Mouse (Mus musculus) brain, embryonic 14.5 days (tissue): ENCODE measurements at regions not wholly inside any gene's neighbourhood (a gene's known extent, or its start where the extent isn't known, plus 50 kb on each side); places are given as distances from the start of the nearest gene placed in this dataset.

ENCODE experiments used
- CTCF ChIP-seq: fragments of 200-500 bp; IDR thresholded peaks from 2 replicates; pipeline ENCODE4 v1.5.1; 2012; ENCODE audit warnings: inconsistent platforms, mild to moderate bottlenecking, moderate library complexity, borderline replicate concordance; ENCODE audit not compliant: insufficient read depth, insufficient read length; ENCODE audit errors: extremely low read depth
- POLR2A ChIP-seq: fragments of 200-500 bp; IDR thresholded peaks from 2 replicates; pipeline ENCODE4 v1.6.1; 2012; ENCODE audit warnings: mild to moderate bottlenecking, inconsistent platforms, borderline replicate concordance; ENCODE audit not compliant: poor library complexity, insufficient read depth, insufficient read length, severe bottlenecking; ENCODE audit errors: extremely low read depth

DNA sequence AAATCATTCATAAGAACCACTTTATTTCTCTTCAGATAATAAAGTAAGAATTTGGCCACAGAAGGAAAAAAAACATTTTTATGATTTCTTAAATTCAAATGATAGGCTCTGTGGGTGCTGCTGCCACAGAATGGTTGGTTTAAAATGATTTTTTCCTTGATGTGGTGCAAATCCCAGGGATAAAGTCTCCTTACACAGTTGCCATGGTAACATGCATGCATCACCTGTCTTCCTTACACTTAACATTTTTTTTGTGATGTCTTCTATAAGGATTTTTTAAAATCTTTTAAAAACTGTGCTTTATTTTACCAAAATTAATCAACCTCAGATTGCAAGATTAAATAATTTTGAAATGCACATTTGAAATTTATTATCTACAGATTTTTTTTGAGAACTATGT, 872.2 kb upstream of the 4931408C20Rik start:
- no peak for TF ChIP-seq CTCF
- TF ChIP-seq POLR2A, result no peak
